Mouse (Mus musculus): ENCODE measurements around the gene Dennd4a. TPM values are rescaled to one million over a fixed set of nuclear protein-coding genes. Genes with fewer than 3 reads are reported as not detected.

Gene Dennd4a
- polyA plus RNA-seq, 1 experiment: 6.2 TPM

DNA sequence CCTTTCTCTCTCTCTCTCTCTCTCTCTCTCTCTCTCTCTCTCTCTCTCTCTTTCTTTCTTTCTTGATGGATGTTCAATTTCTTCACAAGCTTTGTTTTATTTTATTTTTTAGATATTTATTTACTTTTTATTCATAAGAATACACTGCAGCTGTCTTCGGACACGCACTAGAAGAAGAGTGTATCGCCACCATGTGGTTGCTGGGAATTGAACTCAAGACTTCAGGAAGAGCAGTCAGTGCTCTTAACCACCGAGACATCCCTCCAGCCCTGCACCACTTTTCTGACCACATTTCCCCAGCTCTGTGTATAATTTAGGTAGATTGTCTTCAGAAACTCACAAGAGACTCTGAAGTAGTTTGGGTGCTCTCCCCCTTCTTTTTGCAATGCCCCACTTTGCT, 37.2 kb upstream of the Dennd4a start:
- TF ChIP-seq TAL1 (IDR thresholded peaks at IDR 0.05; ENCODE audit: low read length) (no peak), GATA1 (IDR thresholded peaks at IDR 0.05; ENCODE audit: low read length) (no peak)
- H3K4me3 ChIP-seq (replicated peaks): no peak overlapping the region
- no peaks in the 10 kb centered on the region for H3K9me3 ChIP-seq (ENCODE audit: control insufficient read depth, low read length)
- H3K27me3 ChIP-seq (ENCODE audit: control insufficient read depth): peaks cover 6% of the 10 kb centered on the region
- peaks cover 3% of the 10 kb centered on the region; the same call in 1 of the 2 replicates for H3K4me1 ChIP-seq (ENCODE audit: control insufficient read depth)
- no peaks in the 10 kb centered on the region for H3K36me3 ChIP-seq (ENCODE audit: control insufficient read depth)

GRCm38 (mm10) chr9:64774411-64774811, 36.7 kb upstream of the Dennd4a start:
- H3K4me3 ChIP-seq (replicated peaks): no peak overlapping the region
- H3K9me3 ChIP-seq (ENCODE audit: control insufficient read depth, low read length): no peaks in the 10 kb centered on the region
- peaks cover 6% of the 10 kb centered on the region for H3K27me3 ChIP-seq (ENCODE audit: control insufficient read depth)
- H3K4me1 ChIP-seq (ENCODE audit: control insufficient read depth): peaks cover 7% of the 10 kb centered on the region
- no peaks in the 10 kb centered on the region for H3K36me3 ChIP-seq (ENCODE audit: control insufficient read depth)
- TF ChIP-seq GATA1 (IDR thresholded peaks at IDR 0.05; ENCODE audit: low read length) (no peak), TAL1 (IDR thresholded peaks at IDR 0.05; ENCODE audit: low read length) (no peak)

- no peaks in the 10 kb centered on the region for H3K36me3 ChIP-seq (ENCODE audit: control insufficient read depth)
- no peak overlapping the region for H3K4me3 ChIP-seq (replicated peaks)
- no peaks in the 10 kb centered on the region for H3K9me3 ChIP-seq (ENCODE audit: control insufficient read depth, low read length)
- H3K4me1 ChIP-seq (ENCODE audit: control insufficient read depth): peaks cover 11% of the 10 kb centered on the region
- TF ChIP-seq GATA1 (IDR thresholded peaks at IDR 0.05; ENCODE audit: low read length) (no peak), TAL1 (IDR thresholded peaks at IDR 0.05; ENCODE audit: low read length) (no peak)
- H3K27me3 ChIP-seq (ENCODE audit: control insufficient read depth): peaks cover 6% of the 10 kb centered on the region
These were observed 36.3 kb upstream of the Dennd4a start for GRCm38 (mm10) chr9:64774883-64775282.

DNA sequence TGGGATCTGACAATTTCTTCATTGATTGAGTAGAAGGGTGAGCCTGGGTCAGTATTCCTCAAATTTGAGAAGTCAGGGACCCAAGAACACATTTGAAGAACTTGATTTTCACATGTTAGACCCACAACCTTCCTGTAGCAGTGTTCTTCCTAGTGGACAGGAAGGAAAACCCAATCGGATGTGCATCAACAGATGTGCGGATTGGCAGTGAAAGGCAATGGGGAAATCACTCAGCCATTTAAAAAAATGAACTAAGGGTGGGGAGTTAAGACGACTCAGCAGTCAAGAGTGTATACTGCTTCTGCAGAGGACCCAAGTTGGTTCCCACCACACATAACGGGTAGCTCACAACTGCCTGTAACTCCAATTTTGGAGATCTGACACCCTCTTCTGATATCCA, 35.6 kb upstream of the Dennd4a start:
- no peak for TF ChIP-seq TAL1 (IDR thresholded peaks at IDR 0.05; ENCODE audit: low read length)
- TF ChIP-seq GATA1 (IDR thresholded peaks at IDR 0.05; ENCODE audit: low read length): no peak
- Histone ChIP-seq H3K36me3 (ENCODE audit: control insufficient read depth) (no peaks in the 10 kb centered on the region), H3K4me1 (ENCODE audit: control insufficient read depth) (peaks cover 17% of the 10 kb centered on the region), H3K9me3 (ENCODE audit: control insufficient read depth, low read length) (no peaks in the 10 kb centered on the region), H3K4me3 (replicated peaks) (no peak overlapping the region), H3K27me3 (ENCODE audit: control insufficient read depth) (peaks cover 6% of the 10 kb centered on the region)

DNA sequence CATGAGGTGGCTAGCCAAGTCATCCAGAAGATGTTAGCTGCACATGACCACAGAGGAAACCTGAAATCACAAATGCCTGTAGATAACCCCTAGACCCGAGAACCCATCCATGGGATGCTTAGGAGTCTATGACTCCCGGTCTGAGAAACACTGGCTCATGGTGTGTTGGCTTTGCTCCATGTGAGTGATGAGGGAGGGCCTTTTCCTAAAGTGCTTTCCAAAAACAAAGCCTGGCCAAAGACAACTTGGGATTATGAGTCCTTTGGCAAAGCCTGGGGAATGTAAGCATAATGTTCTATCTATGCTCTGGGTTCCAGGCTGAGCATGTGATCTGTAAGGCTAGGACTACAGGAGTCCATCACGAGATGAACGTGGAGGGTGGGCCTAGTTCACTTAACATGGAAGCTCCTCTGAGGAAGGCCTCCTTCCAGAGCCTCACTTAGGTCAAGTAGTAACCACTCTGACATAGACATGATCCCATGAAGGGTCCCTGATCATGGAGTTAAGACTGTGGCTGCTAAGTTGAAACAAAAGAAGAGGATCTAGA, 33.6 kb upstream of the Dennd4a start:
- H3K4me3 ChIP-seq (replicated peaks): no peak overlapping the region
- H3K27me3 ChIP-seq (ENCODE audit: control insufficient read depth): no peaks in the 10 kb centered on the region
- peaks cover 17% of the 10 kb centered on the region for H3K4me1 ChIP-seq (ENCODE audit: control insufficient read depth)
- H3K9me3 ChIP-seq (ENCODE audit: control insufficient read depth, low read length): no peaks in the 10 kb centered on the region
- H3K36me3 ChIP-seq (ENCODE audit: control insufficient read depth): no peaks in the 10 kb centered on the region
- no peak for TF ChIP-seq TAL1 (IDR thresholded peaks at IDR 0.05; ENCODE audit: low read length)
- no peak for TF ChIP-seq GATA1 (IDR thresholded peaks at IDR 0.05; ENCODE audit: low read length)

DNA sequence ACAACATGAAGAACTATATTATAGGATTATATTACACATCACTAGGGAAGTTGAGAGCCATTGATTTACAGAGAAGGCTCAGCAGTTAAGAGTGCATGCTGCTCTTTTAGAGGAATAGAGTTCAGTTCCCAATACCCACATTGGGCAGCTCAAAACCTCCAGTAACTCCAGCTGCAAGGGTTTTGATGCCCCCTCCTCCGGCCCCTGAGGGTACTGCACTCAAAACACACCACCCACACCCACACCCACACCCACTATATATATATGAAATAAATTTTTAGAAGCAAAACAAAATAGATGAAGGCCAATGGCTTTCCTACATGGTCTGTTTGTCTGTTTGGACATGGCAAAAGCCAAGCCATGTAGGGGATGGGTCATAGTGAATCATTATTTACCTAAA, 33.0 kb upstream of the Dennd4a start:
- Histone ChIP-seq H3K36me3 (ENCODE audit: control insufficient read depth) (no peaks in the 10 kb centered on the region), H3K27me3 (ENCODE audit: control insufficient read depth) (no peaks in the 10 kb centered on the region), H3K4me1 (ENCODE audit: control insufficient read depth) (peaks cover 17% of the 10 kb centered on the region), H3K9me3 (ENCODE audit: control insufficient read depth, low read length) (no peaks in the 10 kb centered on the region), H3K4me3 (replicated peaks) (no peak overlapping the region)
- TF ChIP-seq TAL1 (IDR thresholded peaks at IDR 0.05; ENCODE audit: low read length) (no peak), GATA1 (IDR thresholded peaks at IDR 0.05; ENCODE audit: low read length) (no peak)

- Histone ChIP-seq H3K27me3 (ENCODE audit: control insufficient read depth) (no peaks in the 10 kb centered on the region), H3K4me3 (replicated peaks) (no peak overlapping the region), H3K4me1 (ENCODE audit: control insufficient read depth) (peaks cover 20% of the 10 kb centered on the region), H3K36me3 (ENCODE audit: control insufficient read depth) (no peaks in the 10 kb centered on the region), H3K9me3 (ENCODE audit: control insufficient read depth, low read length) (no peaks in the 10 kb centered on the region)
- TF ChIP-seq GATA1 (IDR thresholded peaks at IDR 0.05; ENCODE audit: low read length) (0 out of 2 replicates have a peak, but pooled peaks have one; percentile 6), TAL1 (IDR thresholded peaks at IDR 0.05; ENCODE audit: low read length) (no peak)
These were observed 31.5 kb upstream of the Dennd4a start for GRCm38 (mm10) chr9:64779628-64780027.

- Histone ChIP-seq H3K4me3 (replicated peaks) (no peak overlapping the region), H3K4me1 (ENCODE audit: control insufficient read depth) (peaks cover 44% of the 10 kb centered on the region)
These were observed 27.6 kb upstream of the Dennd4a start for GRCm38 (mm10) chr9:64783511-64783910.

DNA sequence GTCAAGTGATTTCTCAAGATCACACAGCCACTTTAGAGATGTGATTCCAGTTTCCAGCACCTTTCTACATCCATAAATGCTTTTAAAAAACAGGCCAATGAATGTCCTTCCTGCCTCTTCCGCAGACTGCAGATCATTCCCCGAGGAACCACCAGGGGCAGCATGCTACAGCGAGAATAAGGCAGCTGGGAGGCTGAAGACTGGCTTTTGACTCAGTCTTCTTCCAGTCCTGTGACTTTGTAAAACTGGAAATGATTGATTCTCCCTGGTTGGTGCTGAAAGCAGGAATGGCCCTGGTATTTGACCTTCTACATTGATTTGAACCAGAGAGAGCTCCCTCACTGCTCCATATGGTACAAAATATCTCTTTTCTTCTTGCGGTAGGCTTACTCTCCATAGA, 26.3 kb upstream of the Dennd4a start:
- peaks cover 44% of the 10 kb centered on the region for H3K4me1 ChIP-seq (ENCODE audit: control insufficient read depth)
- H3K27me3 ChIP-seq (ENCODE audit: control insufficient read depth): no peaks in the 10 kb centered on the region

More at GRCm38 (mm10) chr9:64783511-64783910, 27.6 kb upstream of the Dennd4a start:
- Histone ChIP-seq H3K27me3 (ENCODE audit: control insufficient read depth) (no peaks in the 10 kb centered on the region), H3K9me3 (ENCODE audit: control insufficient read depth, low read length) (no peaks in the 10 kb centered on the region), H3K36me3 (ENCODE audit: control insufficient read depth) (no peaks in the 10 kb centered on the region)
- TF ChIP-seq GATA1 (IDR thresholded peaks at IDR 0.05; ENCODE audit: low read length): no peak
- no peak for TF ChIP-seq TAL1 (IDR thresholded peaks at IDR 0.05; ENCODE audit: low read length)

More for the DNA sequence above, 26.3 kb upstream of the Dennd4a start:
- no peak for TF ChIP-seq GATA1 (IDR thresholded peaks at IDR 0.05; ENCODE audit: low read length)
- TF ChIP-seq TAL1 (IDR thresholded peaks at IDR 0.05; ENCODE audit: low read length): no peak
- H3K36me3 ChIP-seq (ENCODE audit: control insufficient read depth): no peaks in the 10 kb centered on the region
- H3K9me3 ChIP-seq (ENCODE audit: control insufficient read depth, low read length): no peaks in the 10 kb centered on the region
- H3K4me3 ChIP-seq (replicated peaks): no peak overlapping the region
